Mouse (Mus musculus): ENCODE data around the gene Sestd1.

DNA sequence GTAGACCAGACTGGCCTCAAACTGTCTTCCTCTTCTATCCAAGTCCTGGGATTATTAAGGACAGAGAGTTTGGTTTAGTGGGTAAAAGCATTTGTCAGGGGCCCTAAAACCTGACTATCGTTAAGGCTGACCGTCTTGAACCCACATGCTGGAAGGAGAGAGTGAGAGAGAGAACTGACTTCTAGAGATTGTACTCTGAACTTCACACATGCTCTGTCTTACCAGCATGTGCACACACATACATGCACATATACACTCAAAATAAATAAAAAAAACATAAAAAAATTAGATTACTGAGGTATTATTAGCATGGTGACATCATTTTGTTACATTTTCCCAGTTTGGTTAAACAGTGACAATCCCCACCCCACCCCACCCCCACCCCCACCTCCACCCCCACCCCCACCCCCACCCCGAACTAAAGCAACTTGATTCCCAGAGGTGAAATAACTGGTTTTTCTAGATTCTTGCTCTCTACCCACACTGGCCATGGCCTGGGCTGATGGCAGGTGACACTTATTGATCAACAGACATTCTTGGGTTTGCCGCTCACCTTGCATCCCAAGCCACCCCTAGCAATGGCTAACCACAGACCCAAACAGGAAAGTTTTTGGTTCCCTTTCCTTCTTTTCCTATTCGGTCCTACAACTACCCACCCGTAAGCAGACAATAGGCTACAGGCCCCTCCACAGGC lies 22.4 kb upstream of the Sestd1 start:
- TF ChIP-seq POLR2A (IDR thresholded peaks at IDR 0.05; ENCODE audit: borderline replicate concordance, insufficient read depth, low read length) (no peak), CTCF (IDR thresholded peaks at IDR 0.05; ENCODE audit: borderline replicate concordance, insufficient read depth, low read depth, low read length) (no peak)
